Mouse (Mus musculus) left cerebral cortex, adult 2 months (tissue): ENCODE results near the gene Ddn. TPM values are rescaled to one million over a fixed set of nuclear protein-coding genes. Genes with fewer than 3 reads are reported as not detected.
A peak's percentile ranks its signal among the peaks of the same experiment; 100 is the strongest.

Experiments
- DNase-seq, 2 experiments: peaks; one replicate each; pipeline ENCODE4 v3.0.0; 2021 to 2022; ENCODE audit warnings: low spot score in 2 of 2, mixed read lengths in 1 of 2; ENCODE audit errors: extremely low spot score in 1 of 2
- H3K27ac ChIP-seq: fragments of 200-600 bp; 2 replicates; pipeline ENCODE4 v1.8.1; 2022
- H3K4me3 ChIP-seq: fragments of 200-600 bp; 2 replicates; pipeline ENCODE4 v1.8.1; 2022
- CTCF ChIP-seq: fragments of 200-600 bp; IDR thresholded peaks from 2 replicates; pipeline ENCODE4 v1.8.1; 2022; ENCODE audit warnings: antibody characterized with exemption, mild to moderate bottlenecking, moderate library complexity
- intact Hi-C: fragments of 180-260 bp; cut with DNase I; formaldehyde crosslinking; loops from one replicate; pipeline ENCODE4 v1.15.1; 2025
- total RNA-seq, 2 experiments: library from RNA; stranded (reverse); gene quantifications; 2 replicates each; pipeline ENCODE4 v1.2.3; 2021

Gene Ddn
- total RNA-seq, 2 experiments from 2014 or later, result 739 to 834 TPM

GRCm38 (mm10) chr15:98762670-98763529 lies 46.4 kb downstream of the Ddn start, which contains the start of gene Arf3:
Gene Arf3, minus strand, starts transcription at chr15:98763214.
- intact Hi-C loops, result no loop called here
- no peak for TF ChIP-seq CTCF
- H3K4me3 ChIP-seq, result peak within 1 kb of the TSS; percentile 96
- H3K27ac ChIP-seq, result peak within 1 kb of the TSS; percentile 98
- DNase-seq, result peak; percentile 97

GRCm38 (mm10) chr15:98762201-98762621 lies 47.1 kb downstream of the Ddn start:
- DNase-seq, result peak; percentile 74 to 77
- peak overlapping the region; percentile 96 for H3K4me3 ChIP-seq
- TF ChIP-seq CTCF, result no peak
- peak overlapping the region; percentile 98 for H3K27ac ChIP-seq
- intact Hi-C loops, result no loop called here

- no peak overlapping the region for H3K4me3 ChIP-seq
- DNase-seq, result no peak
- no peak overlapping the region for H3K27ac ChIP-seq
- intact Hi-C loops, result no loop called here
- no peak for TF ChIP-seq CTCF
These were observed 55.2 kb downstream of the Ddn start for GRCm38 (mm10) chr15:98754125-98754524.

Other genes starting within 250 kb of the Ddn start
- 10 to 100 TPM; 40.3 to 45.8 TPM for gene Ccnt1, start 238.6 kb downstream of the Ddn start, total RNA-seq
- gene 4930415O20Rik, start 238.5 kb downstream of the Ddn start, total RNA-seq, result not detected
- gene Adcy6, start 199.4 kb downstream of the Ddn start, total RNA-seq, result 10 to 100 TPM; 52.7 to 57.4 TPM
- gene Cacnb3, start 178.7 kb downstream of the Ddn start, total RNA-seq, result 100 to 1,000 TPM; 271 to 291 TPM
- 10 to 100 TPM; 84.4 to 90.2 TPM for gene Ddx23, start 146.6 kb downstream of the Ddn start, total RNA-seq
- 10 to 100 TPM; 27.4 to 27.7 TPM for gene Rnd1, start 132.0 kb downstream of the Ddn start, total RNA-seq
- gene Ccdc65, start 101.3 kb downstream of the Ddn start, total RNA-seq, result 10 to 100 TPM; 11.2 TPM
- 1 to 10 TPM; 1.9 TPM for gene Fkbp11, start 81.3 kb downstream of the Ddn start, total RNA-seq
- 100 to 1,000 TPM; 749 to 756 TPM for gene Arf3, start 46.3 kb downstream of the Ddn start, total RNA-seq
- under 1 TPM; 0.51 to 0.66 TPM for gene Wnt10b, start 31.3 kb downstream of the Ddn start, total RNA-seq
- under 1 TPM in 1 of 2 experiments, not detected in 1; 0.14 TPM for gene Wnt1, start 19.6 kb downstream of the Ddn start, total RNA-seq
- 10 to 100 TPM; 46.1 to 52.3 TPM for gene Prkag1, start 22.0 kb upstream of the Ddn start, total RNA-seq
- 100 to 1,000 TPM; 100 to 101 TPM for gene Kmt2d, start 61.7 kb upstream of the Ddn start, total RNA-seq
- gene Rhebl1, start 85.0 kb upstream of the Ddn start, total RNA-seq, result 10 to 100 TPM; 11.8 to 12.1 TPM
- gene Dhh, start 89.0 kb upstream of the Ddn start, total RNA-seq, result under 1 TPM in 1 of 2 experiments, not detected in 1; 0.28 TPM
- 10 to 100 TPM; 17.8 to 19.1 TPM for gene Lmbr1l, start 108.7 kb upstream of the Ddn start, total RNA-seq
- 100 to 1,000 TPM; 509 to 550 TPM for gene Tuba1b, start 125.1 kb upstream of the Ddn start, total RNA-seq
- not detected for gene Gm49450, start 144.1 kb upstream of the Ddn start, total RNA-seq
- gene Tuba1a, start 144.2 kb upstream of the Ddn start, total RNA-seq, result 100 to 1,000 TPM; 817 to 827 TPM
- gene Tuba1c, start 220.4 kb upstream of the Ddn start, total RNA-seq, result 10 to 100 TPM; 56.1 to 61.4 TPM
- under 1 TPM; 0.91 to 0.97 TPM for gene Prph, start 245.7 kb upstream of the Ddn start, total RNA-seq